18 mouse cellular contexts compared by ENCODE assay signal in genomic region chr10:123182391-123182790, GRCm38 (mm10). TPM values are rescaled to one million over a fixed set of nuclear protein-coding genes. Genes with fewer than 3 reads are reported as not detected.
DNase-seq lines count a peak whose midpoint lies in the region; ATAC-seq lines count a peak whose summit lies in the region.
"Had no signal": no experiment of that assay in that cellular context is flagged by ENCODE, and none has a peak within 500 bp of the region (broad histone marks: within the 10 kb centered on the region; RNA-seq: fewer than 3 reads in every experiment).

No protein-coding gene starts in this region.

- no peak for DNase-seq in frontal cortex, postnatal 14 days (ENCODE audit: low spot score in 2 of 2)
- peak; percentile 45 for DNase-seq in right cerebral cortex, adult 18-20 months
- no peak for DNase-seq in right cerebral cortex, postnatal 25 days
- peak; percentile 73 for DNase-seq in telencephalon, adult 2 months (ENCODE audit: low read depth, low spot score)
- no peak for DNase-seq in ovary, adult 18-20 months (ENCODE audit: low spot score)
- DNase-seq: adrenal gland, postnatal 10 days; cerebellum, adult 11-12 months; cerebellum, adult 9-10 months; cerebellum, postnatal 25 days; gastrocnemius, postnatal 25 days; heart, adult 11 months; heart, postnatal 10 days; heart, postnatal 4 days had no signal

- peak; percentile 87 for ATAC-seq in frontal cortex, adult (ENCODE audit: low TSS enrichment)
- peak; percentile 65 for ATAC-seq in granulocyte monocyte progenitor cell, adult 5-6 weeks (replicated peaks; ENCODE audit: poor library complexity, severe bottlenecking)
- no peak for ATAC-seq in erythroblast, adult 5-6 weeks (replicated peaks; ENCODE audit: low FRiP score, poor library complexity, severe bottlenecking)
- ATAC-seq: forebrain, embryonic 15.5 days; hindbrain, postnatal 0 days had no signal

RNA-seq across cellular contexts. Expression of gene Usp15, which starts 14.4 kb away (rescaled TPM):
- total RNA-seq in granulocyte monocyte progenitor cell, adult 5-6 weeks (2014; fragmentation: Nextera tagmentation), result 87.2 and 118 TPM in 2 replicates
- 163 and 194 TPM in 2 replicates for total RNA-seq in granulocyte monocyte progenitor cell, adult 5-6 weeks (2017)
- 421 and 430 TPM in 2 replicates for total RNA-seq in erythroblast, adult 5-6 weeks (2015; ENCODE audit: low replicate concordance)
- 1,103 and 1,309 TPM in 2 replicates for total RNA-seq in erythroblast, adult 5-6 weeks (2017; ENCODE audit: low replicate concordance)

Comparison
In these comparisons a context has a peak if more than half of its experiments do, and no peak if none do; other contexts are left out.
1. DNase-seq: peak in right cerebral cortex, adult 18-20 months (single experiment) and telencephalon, adult 2 months (single experiment); none in frontal cortex, postnatal 14 days (0 of 2), right cerebral cortex, postnatal 25 days (single experiment) and ovary, adult 18-20 months (single experiment).